Comparison of ENCODE assay signal across 10 mouse cellular contexts in the genomic region with DNA sequence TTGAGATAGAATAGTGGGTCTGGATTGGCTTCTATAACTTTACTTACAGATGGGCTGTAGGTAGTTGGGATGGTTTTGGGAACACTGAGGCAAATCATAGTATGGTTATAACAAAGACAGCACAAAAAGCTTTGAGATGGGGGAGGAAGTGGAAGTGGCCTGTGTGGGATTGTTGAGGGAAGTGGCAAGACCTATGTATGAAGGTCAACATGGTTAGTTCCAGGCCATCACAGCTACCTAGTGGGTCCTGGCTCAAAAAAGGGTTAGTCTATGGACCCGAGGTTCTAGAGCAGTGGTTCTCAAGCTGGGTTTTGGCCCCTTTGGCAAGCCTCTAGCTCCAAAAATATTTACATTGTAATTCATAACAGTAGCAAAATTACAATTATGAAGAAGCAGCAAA. TPM values are rescaled to one million over a fixed set of nuclear protein-coding genes. Genes with fewer than 3 reads are reported as not detected.
DNase-seq lines count a peak whose midpoint lies in the region; ATAC-seq and TF ChIP-seq lines count a peak whose summit lies in the region.
"Had no signal": no experiment of that assay in that cellular context is flagged by ENCODE, and none has a peak within 500 bp of the region (broad histone marks: within the 10 kb centered on the region; RNA-seq: fewer than 3 reads in every experiment).

No protein-coding gene starts in this region.

- H3K27me3 ChIP-seq in heart, embryonic 12.5 days (replicated peaks) = no peaks in the 10 kb centered on the region
- no peaks in the 10 kb centered on the region for H3K27me3 ChIP-seq in heart, adult 2 months (ENCODE audit: control insufficient read depth, insufficient read depth, low read length)
- 0 out of 2 replicates have a peak, but pooled peaks cover 3% of the 10 kb centered on the region for H3K27me3 ChIP-seq in midbrain, embryonic 13.5 days
- H3K27me3 ChIP-seq in midbrain, embryonic 10.5 days (ENCODE audit: low read depth, poor library complexity, severe bottlenecking) = no peaks in the 10 kb centered on the region
- H3K27me3 ChIP-seq in limb, embryonic 15.5 days = no peaks in the 10 kb centered on the region
- H3K27me3 ChIP-seq in stomach, embryonic 14.5 days (ENCODE audit: control insufficient read depth, insufficient read depth, low read length) = no peaks in the 10 kb centered on the region

- ATAC-seq in heart, embryonic 12.5 days (ENCODE audit: insufficient number of reproducible peaks, low FRiP score) = no peak
- ATAC-seq in midbrain, embryonic 13.5 days = no peak
- ATAC-seq in limb, embryonic 15.5 days (ENCODE audit: insufficient number of reproducible peaks, low FRiP score, low TSS enrichment, low read depth) = no peak
- no peak for ATAC-seq in stomach, embryonic 14.5 days (ENCODE audit: insufficient number of reproducible peaks, insufficient read depth, low FRiP score, low read depth)

- H3K9ac ChIP-seq in heart, embryonic 12.5 days = peak overlapping the region; percentile 16; the same call in 1 of the 2 replicates
- no peak overlapping the region for H3K9ac ChIP-seq in heart, adult 2 months (ENCODE audit: low read depth, low read length)
- H3K9ac ChIP-seq in midbrain, embryonic 13.5 days (replicated peaks) = no peak overlapping the region
- no peak overlapping the region for H3K9ac ChIP-seq in limb, embryonic 15.5 days
- H3K9ac ChIP-seq in stomach, embryonic 14.5 days (replicated peaks; ENCODE audit: low read depth, low read length) = no peak overlapping the region

- H3K4me3 ChIP-seq in heart, embryonic 12.5 days = no peak overlapping the region
- H3K4me3 ChIP-seq in heart, adult 2 months = no peak overlapping the region
- H3K4me3 ChIP-seq in midbrain, embryonic 13.5 days (replicated peaks) = peak overlapping the region; percentile 18; the same call in 1 of the 2 replicates
- H3K4me3 ChIP-seq in midbrain, embryonic 10.5 days = no peak overlapping the region
- H3K4me3 ChIP-seq in limb, embryonic 15.5 days = no peak overlapping the region
- H3K4me3 ChIP-seq in stomach, embryonic 14.5 days (ENCODE audit: low read depth, low read length) = no peak overlapping the region

- peaks cover 21% of the 10 kb centered on the region for H3K36me3 ChIP-seq in heart, embryonic 12.5 days
- peaks cover 22% of the 10 kb centered on the region for H3K36me3 ChIP-seq in heart, adult 2 months (ENCODE audit: control insufficient read depth, insufficient read depth, low read length)
- H3K36me3 ChIP-seq in midbrain, embryonic 13.5 days = peaks cover 25% of the 10 kb centered on the region
- H3K36me3 ChIP-seq in midbrain, embryonic 10.5 days = peaks cover 30% of the 10 kb centered on the region
- H3K36me3 ChIP-seq in limb, embryonic 15.5 days = peaks cover 22% of the 10 kb centered on the region
- H3K36me3 ChIP-seq in stomach, embryonic 14.5 days (ENCODE audit: control insufficient read depth, insufficient read depth, low read length) = peaks cover 20% of the 10 kb centered on the region

- TF ChIP-seq EP300 in heart, adult 2 months (IDR thresholded peaks at IDR 0.05; ENCODE audit: insufficient read depth, low read depth, low read length) = no peak

- intact Hi-C loops in heart, adult 2 months (cut with DNase I) = no loop called here

- DNase-seq in heart, adult 2 months = no peak
- DNase-seq in midbrain, embryonic 10.5 days (ENCODE audit: low spot score) = no peak
- DNase-seq in retina, embryonic 14.5 days (ENCODE audit: low spot score) = no peak
- no peak for DNase-seq in embryo, embryonic 10 days (ENCODE audit: low spot score)
- DNase-seq: embryo, embryonic 11 days; kidney, postnatal 10 days had no signal

- no peaks in the 10 kb centered on the region for H3K9me3 ChIP-seq in heart, embryonic 12.5 days (replicated peaks)
- no peaks in the 10 kb centered on the region for H3K9me3 ChIP-seq in midbrain, embryonic 13.5 days
- no peaks in the 10 kb centered on the region for H3K9me3 ChIP-seq in midbrain, embryonic 10.5 days (replicated peaks)
- H3K9me3 ChIP-seq in limb, embryonic 15.5 days = no peaks in the 10 kb centered on the region
- H3K9me3 ChIP-seq in stomach, embryonic 14.5 days (ENCODE audit: control insufficient read depth, low read depth, low read length) = no peaks in the 10 kb centered on the region

- H3K27ac ChIP-seq in heart, embryonic 12.5 days (ENCODE audit: poor library complexity, severe bottlenecking) = no peak overlapping the region
- H3K27ac ChIP-seq in heart, adult 2 months = no peak overlapping the region; the same call in 1 of the 2 replicates
- no peak overlapping the region for H3K27ac ChIP-seq in midbrain, embryonic 13.5 days
- H3K27ac ChIP-seq in midbrain, embryonic 10.5 days (replicated peaks) = no peak overlapping the region
- no peak overlapping the region for H3K27ac ChIP-seq in limb, embryonic 15.5 days
- no peak overlapping the region for H3K27ac ChIP-seq in stomach, embryonic 14.5 days (ENCODE audit: low read length)

- WGBS in heart, embryonic 12.5 days = 86% methylated on average over 1 of the region's 1 CpGs
- WGBS in heart, adult 2 months = 69% methylated on average over 1 of the region's 1 CpGs
- 88% methylated on average over 1 of the region's 1 CpGs for WGBS in midbrain, embryonic 13.5 days
- WGBS in midbrain, embryonic 10.5 days = 81% methylated on average over 1 of the region's 1 CpGs
- WGBS in limb, embryonic 15.5 days = 79% methylated on average over 1 of the region's 1 CpGs
- WGBS in stomach, embryonic 14.5 days = 67% methylated on average over 1 of the region's 1 CpGs

- peaks cover 23% of the 10 kb centered on the region for H3K4me1 ChIP-seq in heart, embryonic 12.5 days (replicated peaks)
- H3K4me1 ChIP-seq in heart, adult 2 months (ENCODE audit: control insufficient read depth, insufficient read depth, low read length) = peaks cover 10% of the 10 kb centered on the region
- peaks cover 29% of the 10 kb centered on the region for H3K4me1 ChIP-seq in midbrain, embryonic 13.5 days (replicated peaks)
- H3K4me1 ChIP-seq in midbrain, embryonic 10.5 days = peaks cover 28% of the 10 kb centered on the region
- peaks cover 17% of the 10 kb centered on the region for H3K4me1 ChIP-seq in limb, embryonic 15.5 days
- peaks cover 13% of the 10 kb centered on the region; the same call in 1 of the 2 replicates for H3K4me1 ChIP-seq in stomach, embryonic 14.5 days (ENCODE audit: control insufficient read depth, insufficient read depth, low read length)

- TF ChIP-seq POLR2A in heart, adult 2 months (IDR thresholded peaks at IDR 0.05; ENCODE audit: insufficient read depth, low read depth, low read length) = no peak

- peaks cover 8% of the 10 kb centered on the region for H3K79me2 ChIP-seq in heart, adult 2 months (replicated peaks; ENCODE audit: control insufficient read depth, insufficient read depth, low read length)

- no peak for TF ChIP-seq CTCF in heart, adult 2 months (IDR thresholded peaks at IDR 0.05)

- peak overlapping the region; percentile 53 for H3K4me2 ChIP-seq in heart, embryonic 12.5 days
- H3K4me2 ChIP-seq in midbrain, embryonic 13.5 days (replicated peaks) = peak overlapping the region; percentile 26; the same call in 1 of the 2 replicates
- 0 out of 2 replicates have a peak overlapping the region, but pooled peaks have one; percentile 22 for H3K4me2 ChIP-seq in limb, embryonic 15.5 days
- peak overlapping the region; percentile 55; the same call in 1 of the 2 replicates for H3K4me2 ChIP-seq in stomach, embryonic 14.5 days (replicated peaks; ENCODE audit: low read depth, low read length)

RNA-seq across cellular contexts. Expression of a gene that starts 2.2 kb away (rescaled TPM):
- 43.2 and 44.2 TPM in 2 replicates for polyA plus RNA-seq in heart, embryonic 12.5 days (2016; fragmentation: Nextera tagmentation; extraction: Ambion mirVana)
- 10 to 100 TPM; 26.4 to 26.8 TPM for total RNA-seq in heart, adult 2 months (2021)
- polyA plus RNA-seq in heart, adult 2 months (2012; rRNA removed) = 6.9 and 10.5 TPM in 2 replicates
- 56.9 and 57.5 TPM in 2 replicates for polyA plus RNA-seq in midbrain, embryonic 13.5 days (2015; fragmentation: Nextera tagmentation; extraction: Ambion mirVana)
- polyA plus RNA-seq in midbrain, embryonic 10.5 days (2016; fragmentation: Nextera tagmentation; extraction: Ambion mirVana) = 54.6 and 58.2 TPM in 2 replicates
- polyA plus RNA-seq in limb, embryonic 15.5 days (2015; fragmentation: Nextera tagmentation; extraction: Ambion mirVana) = 51.9 and 54.9 TPM in 2 replicates
- 58.4 and 62.2 TPM in 2 replicates for polyA plus RNA-seq in stomach, embryonic 14.5 days (2014; fragmentation: Nextera tagmentation; extraction: Ambion mirVana)
